Mouse (Mus musculus) urinary bladder, adult 18-20 months (tissue): Measurements from ENCODE around the gene Gprin1.
"Not testable (repeated sequence)": the region's sequence is repeated elsewhere in the genome, so short reads cannot be mapped to it uniquely, and the experiment has no call there.

ENCODE experiments used
- DNase-seq, 2 experiments: peaks; one replicate each; pipeline ENCODE4 v3.0.0; 2022; ENCODE audit warnings: low spot score in 2 of 2, mixed read lengths in 2 of 2

Gene Gprin1

DNA sequence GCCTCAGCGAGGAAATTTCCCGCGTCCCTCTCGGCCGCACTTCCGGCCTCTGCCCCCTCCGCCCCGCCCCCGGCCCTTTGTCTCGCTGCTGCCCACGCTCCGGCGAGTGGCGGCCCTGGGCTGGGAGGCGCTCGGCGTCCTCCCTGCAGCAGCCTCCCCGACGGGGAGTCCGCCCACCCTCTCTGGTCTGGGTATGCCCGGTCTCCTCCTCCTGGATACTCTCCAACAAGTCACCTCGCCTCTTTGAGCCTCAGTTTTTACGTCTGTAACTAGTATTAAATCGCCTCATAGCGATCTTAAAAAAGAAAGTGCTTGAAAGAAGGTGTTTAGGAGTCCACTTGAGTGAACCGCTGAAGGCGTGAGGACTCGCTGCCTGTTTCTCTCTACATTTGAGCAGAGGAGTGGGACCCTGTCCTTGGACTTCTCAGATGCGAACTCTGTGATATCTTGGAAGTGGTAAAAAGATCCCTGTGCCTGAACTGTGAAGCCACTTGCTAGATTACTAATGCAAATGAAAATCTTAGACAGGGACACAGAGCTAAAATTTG is at the start of gene Gprin1:
Gene Gprin1, minus strand, starts transcription at position 11 of the 548 bp plus-strand sequence.
- no peak for DNase-seq

DNA sequence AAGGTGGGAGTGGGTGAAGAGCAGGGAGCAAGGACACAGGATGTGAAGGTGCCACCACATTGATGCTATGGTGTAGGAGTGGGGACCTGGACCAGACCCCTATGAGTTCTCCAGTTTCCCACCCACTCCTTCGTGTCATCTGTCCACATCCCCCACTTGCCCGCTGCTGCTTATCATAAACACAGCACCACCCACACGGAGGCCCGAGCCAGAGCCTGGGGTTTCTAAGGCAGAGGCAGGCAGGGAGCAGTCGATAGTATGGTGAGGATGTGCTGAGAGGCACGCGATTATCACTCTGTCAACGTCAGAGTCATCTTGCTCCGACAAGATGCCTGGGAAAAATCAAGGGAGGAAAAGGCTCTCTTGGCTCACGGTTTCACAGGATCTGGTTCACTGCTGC is 49.1 kb upstream of the Gprin1 start:
- no peak for DNase-seq

DNA sequence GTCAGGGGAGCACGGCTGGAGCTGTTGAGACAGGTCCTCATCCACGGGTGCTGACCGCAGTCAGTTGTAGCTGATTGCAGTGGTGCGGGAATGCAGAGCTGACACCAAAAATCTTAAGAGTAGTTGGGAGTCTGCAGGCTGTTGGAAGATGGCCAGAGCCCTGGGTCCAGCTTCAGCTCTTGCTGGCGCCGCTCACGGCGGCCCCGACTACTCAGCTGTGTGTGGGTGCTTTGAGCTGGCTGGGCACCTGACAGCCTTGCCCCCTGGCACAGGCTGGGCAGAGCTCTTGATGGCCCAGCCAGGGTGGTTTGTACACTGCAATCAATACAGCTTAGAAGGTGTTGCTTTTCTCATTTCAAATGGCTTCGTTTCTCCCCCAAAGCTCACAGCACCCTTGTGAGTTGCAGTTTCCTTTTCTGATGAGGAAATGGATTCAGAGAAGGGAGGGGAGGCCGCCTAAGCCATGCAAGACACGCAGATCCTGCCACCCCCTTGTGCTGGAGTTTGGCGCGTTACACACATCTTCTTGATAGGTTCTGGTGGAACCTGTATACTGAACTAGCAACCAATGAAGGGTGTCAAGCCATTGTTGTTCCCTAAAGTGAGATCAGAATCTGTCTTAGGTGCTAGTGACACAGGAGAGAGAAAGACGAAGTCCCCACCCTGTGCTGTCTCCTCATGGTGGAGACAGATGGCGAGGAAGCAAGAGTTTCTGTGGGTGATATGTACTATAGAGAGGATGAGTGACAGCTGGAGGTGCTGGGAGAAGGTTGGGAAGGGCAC is 48.4 kb upstream of the Gprin1 start:
- DNase-seq, result no peak

DNA sequence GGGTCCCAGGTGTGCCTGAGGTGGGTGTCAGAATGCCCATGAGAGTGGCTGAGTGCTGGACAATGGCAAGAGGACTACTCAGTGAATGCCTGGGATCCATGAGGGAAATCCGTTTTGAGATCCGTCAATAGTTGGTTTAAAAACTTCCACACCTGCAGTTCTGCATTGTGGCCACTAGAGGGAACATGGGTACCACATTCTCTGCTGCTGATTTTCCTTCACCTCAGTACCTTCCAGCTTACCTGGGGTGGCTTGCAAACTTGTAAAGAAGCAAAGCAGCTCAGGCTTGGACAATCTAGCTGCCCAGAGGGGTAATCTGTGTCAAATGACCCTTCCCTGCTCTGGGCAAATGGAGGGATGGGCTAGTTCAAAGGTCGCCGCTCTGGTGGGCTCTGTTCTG is 47.7 kb upstream of the Gprin1 start:
- no peak for DNase-seq

DNA sequence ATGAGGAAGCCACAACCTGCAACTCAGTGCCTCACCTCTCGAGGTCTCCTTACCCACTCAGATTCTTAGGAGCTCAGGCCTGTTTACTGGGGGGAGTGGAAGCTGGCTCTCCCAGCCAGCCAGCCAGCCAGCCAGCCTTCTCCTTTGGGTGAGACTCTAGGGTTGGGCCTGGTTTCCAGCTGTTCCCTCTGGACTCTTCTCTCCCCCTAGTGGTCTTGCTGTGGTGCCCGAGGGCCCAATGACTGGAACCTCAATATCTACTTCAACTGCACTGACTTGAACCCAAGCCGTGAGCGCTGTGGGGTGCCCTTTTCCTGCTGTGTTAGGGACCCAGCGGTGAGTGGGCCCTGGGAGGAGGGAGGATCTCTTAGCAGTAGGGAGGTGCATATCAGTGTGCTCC is 45.2 kb upstream of the Gprin1 start:
- DNase-seq, result no peak

DNA sequence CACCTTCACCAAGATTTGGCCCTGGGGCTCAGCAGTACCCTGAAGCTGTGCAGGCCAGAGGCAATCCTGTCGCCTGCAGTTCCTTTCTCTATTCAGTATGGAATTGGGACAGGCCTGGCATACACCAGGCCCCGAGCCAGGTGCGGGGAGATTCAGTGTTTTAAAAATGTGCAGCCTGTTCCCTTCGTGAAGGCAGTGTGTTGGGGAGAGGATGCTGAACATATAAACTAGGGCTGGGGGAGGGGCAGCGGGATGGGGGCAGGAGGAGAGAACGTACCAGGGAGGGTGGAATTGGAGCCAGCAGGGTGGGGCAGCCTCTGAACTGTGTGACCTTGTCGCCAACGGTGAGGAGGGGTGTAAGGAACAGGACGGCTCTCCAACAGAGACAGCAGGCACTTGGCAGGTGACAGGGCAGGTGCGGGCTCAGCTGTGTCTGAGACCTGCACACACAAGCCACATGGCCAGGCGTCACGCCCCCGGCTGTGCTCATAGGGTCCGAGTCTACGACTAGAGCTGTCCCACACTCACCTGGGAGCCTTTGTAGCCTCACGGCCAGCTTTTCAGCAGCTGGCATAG is 44.4 kb upstream of the Gprin1 start:
- no peak for DNase-seq

DNA sequence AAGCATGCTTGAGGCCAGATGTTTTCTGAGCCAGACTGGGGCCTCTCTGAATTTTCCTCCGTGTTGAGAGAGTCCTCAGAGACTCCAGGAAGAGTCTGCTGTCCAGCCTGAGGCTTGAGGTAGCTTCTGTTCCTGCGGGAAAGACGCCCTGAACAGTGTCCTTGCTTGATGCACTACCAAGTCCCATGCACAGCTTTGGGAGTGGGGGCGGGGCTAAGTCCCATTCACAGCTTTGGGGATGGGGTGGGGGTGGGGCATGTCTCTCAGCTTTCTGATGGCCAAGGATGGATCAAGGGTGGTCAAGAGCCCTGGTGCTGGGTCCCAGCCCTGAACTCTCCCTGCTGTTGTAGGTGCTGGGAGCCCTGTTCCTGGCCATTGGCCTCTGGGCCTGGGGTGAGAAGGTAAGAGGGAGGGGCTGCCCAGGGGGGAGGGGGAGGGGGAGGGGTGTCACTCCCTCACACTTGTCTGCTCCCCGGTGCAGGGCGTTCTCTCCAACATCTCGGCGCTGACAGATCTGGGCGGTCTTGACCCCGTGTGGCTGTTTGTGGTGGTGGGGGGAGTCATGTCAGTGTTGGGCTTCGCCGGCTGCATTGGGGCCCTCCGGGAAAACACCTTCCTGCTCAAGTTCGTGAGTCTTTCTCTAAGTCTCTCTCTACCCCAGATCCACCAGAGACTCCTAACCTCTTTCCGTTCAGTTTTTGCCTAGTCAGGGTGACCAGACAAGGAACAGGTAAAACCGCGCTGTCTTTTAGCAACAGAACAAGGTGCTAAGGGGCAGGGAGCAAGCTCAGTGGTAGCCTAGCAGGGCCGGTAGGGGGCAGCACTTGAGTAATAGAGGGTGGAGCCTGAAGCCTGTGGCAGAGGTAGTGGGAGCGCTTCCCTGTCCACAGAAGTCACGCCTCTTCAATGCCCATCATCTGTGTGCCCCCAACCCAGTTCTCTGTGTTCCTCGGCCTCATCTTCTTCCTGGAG is 42.9 kb upstream of the Gprin1 start:
- no peak for DNase-seq

DNA sequence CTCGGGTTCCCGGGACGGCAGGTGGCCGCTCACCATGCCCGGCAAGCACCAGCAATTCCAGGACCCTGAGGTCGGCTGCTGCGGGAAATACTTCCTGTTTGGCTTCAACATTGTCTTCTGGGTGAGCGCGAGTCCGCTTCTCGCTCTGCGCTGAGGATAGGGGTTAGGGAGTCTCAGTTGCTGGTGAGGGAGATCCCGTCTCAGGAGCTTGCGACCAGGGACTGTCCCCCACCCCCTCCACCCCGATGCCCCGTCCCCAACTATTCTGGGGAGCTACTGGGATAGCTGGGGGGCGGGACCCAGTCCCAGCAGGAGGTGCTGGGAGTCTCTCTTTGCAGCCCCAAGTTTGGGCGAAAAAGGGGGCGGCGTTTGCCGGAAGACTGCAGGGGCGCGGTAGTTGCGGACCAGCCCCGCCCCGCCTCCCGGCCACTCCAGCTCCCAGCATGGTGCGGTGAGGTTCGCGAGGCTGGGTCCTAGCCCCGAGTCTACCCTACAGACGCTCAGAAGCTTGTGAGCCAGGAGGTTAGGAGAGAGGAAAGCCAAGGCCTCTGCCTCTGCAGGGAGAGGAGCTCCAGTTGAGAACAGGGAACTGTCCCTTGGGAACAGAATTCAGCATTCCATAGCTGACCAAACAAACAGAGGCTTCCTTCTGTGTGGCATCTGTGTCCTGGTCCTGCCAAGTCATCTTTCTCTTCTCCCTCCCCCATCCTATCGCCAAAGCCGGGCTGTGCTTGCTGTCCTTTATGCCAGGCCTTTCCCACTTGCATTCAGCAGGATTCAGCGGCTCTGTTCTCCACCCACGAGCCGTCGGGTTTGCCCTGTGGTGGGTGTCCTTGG is 40.1 kb upstream of the Gprin1 start:
- peak; percentile 37 to 39 for DNase-seq

DNA sequence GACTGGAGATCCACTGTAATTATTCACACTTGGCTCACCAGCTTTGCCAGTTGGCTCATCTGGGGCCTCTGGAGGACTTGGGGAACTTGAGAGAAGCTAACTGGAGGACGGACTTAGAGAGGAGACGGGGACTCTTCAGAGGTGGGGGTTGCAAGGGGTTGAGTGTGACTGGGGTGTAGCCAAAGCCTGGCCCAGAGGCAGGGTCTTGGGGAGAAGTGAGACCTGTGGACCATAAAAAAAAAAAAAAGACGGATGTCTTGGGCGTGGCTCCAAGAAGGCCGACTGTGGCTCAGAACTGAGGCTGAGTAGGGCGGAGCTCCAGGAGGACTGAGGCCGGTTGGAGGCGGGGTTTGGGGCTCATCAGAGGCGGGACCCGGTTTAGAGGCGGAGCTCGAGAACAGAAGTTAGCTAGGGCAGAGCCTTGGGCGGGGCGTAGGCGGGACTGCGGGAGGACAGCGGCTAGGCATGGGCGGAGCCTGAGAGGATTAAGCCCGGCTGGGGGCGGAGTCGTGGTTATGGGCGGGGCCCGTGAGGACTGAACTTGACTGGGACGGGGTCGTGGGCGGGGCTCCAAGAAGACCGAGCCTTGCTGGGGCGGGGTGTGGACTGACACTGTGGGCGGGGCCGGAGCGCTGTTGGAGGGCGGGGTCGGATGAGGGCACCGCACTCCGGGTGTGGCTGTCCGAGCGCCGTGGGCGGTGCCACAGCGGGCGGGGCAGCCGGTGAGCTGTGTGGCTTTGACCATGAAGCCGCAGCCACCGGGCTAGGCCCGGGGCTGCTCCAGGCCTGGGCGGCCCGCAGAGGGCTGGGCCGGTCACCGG is 39.3 kb upstream of the Gprin1 start, which contains the start of gene Tspan17:
Gene Tspan17, plus strand, starts transcription at position 638 of the 821 bp plus-strand sequence.
- DNase-seq, result peak; percentile 96

DNA sequence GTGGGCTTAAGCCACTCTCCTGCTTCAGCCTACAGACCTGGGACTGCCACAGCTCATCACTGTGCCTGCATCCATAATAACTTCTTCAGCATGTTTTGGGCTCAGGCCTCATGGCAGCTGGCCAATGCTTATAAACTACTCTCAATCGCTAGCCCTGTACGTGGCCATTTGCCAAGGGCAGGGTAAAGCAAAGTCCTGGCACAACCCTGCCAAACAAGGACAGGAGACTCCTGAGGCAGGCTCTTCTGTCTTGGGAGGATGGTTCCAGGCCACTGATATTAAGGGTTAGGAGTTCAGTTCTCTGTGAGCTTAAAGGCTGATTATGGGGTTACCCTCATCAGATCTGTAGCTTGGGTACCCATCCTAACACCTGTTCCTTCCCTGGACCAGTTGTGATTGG is 37.9 kb upstream of the Gprin1 start:
- not testable (repeated sequence) for DNase-seq

DNA sequence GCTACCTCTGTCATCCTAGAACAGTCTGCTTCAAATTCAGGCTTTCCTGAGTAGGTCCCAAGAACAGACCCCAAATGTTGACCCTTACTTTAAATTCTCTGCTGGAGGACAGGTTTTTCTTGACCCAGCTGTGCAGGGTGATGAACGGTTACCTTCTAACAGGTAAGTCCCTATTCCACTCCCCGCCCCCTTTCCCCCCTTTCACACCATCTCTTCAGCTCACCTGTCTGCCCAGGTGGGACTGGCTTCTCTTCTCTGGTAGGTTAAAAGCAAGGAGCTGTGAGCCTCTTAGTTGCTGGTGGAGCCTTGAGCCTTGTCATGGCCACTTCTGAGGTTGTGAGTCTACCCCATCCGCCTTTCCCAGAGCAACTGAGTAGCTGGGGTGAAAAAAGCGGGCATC is 34.0 kb upstream of the Gprin1 start, which contains the start of gene Eif4e1b:
Gene Eif4e1b, plus strand, starts transcription at position 301 of the 400 bp plus-strand sequence.
- DNase-seq, result no peak

DNA sequence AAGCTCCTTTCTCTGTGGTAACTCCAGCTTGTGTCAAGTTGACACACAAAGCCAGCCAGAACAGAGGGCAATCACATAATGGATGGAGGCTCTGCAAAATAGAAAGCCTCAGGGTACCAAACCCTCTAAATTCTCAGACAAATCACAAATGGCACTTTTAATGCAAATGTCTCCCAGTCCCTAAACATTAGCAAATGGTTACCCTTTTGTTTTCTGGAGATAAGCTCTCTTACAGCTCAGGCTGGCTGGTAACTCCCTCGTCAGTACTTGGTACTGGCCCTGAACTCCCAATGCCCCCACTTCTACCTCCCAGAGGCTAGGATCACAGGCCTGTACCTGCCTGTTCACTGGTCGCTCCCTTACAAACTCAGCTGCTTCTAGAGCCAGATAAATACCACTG is 33.6 kb upstream of the Gprin1 start:
- no peak for DNase-seq

DNA sequence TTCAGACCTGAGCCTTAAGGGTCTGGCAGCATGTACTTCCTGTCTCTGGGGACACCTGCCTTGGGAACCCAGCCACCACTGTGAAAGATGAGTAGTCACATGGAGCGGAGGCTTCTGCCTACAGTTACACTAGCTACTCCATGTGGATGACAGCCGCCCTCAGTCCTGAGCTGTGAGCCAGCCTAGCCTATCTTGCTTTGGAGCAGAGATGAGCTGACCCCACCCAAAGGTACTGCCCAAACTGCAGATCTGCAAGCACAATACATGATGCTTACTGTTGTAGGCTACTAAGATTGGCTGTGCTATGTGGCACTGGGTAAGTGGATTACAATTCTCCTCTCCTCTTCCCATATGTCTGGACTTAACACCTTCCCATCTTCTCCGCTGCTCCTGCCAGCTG is 31.4 kb upstream of the Gprin1 start:
- DNase-seq, result no peak

DNA sequence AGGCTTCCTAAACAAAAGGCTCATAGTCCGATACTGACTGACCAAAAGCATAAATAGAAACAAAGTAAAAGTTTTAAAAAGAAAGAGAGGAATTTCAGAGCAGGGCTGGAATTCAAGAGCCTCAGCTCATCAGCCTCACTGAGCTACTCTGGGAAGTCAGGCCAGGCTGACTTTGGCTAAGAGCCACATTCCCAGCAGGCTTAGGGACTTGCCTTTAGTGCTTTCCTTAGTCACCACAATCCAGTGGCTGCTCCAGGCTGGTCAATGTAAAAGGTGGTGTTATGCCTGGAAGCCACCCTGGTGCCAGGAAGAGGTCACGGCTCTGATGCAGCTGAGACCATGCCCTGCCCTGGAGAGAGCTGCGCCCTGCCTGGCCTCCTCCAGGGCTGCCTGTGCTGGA is 30.9 kb upstream of the Gprin1 start:
- no peak for DNase-seq

DNA sequence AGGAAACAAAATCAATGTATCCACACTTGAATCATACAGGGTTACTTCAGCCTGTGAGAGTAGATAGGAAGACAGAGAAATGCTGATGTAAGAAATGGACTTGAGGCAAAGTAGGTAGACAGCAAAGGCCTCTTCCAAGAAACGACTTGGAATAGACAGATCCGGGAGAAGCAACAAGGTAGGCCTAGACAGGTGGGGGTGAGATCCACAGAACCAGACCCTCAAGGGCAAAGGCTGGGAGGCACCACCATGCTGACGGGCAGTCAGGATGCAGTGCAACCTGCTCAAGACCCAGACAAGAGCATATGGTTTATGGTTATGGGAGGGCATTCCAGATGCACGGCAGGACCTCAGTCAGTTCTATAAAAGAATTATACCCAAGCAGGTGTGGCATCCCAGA is 17.3 kb upstream of the Gprin1 start:
- DNase-seq, result no peak

DNA sequence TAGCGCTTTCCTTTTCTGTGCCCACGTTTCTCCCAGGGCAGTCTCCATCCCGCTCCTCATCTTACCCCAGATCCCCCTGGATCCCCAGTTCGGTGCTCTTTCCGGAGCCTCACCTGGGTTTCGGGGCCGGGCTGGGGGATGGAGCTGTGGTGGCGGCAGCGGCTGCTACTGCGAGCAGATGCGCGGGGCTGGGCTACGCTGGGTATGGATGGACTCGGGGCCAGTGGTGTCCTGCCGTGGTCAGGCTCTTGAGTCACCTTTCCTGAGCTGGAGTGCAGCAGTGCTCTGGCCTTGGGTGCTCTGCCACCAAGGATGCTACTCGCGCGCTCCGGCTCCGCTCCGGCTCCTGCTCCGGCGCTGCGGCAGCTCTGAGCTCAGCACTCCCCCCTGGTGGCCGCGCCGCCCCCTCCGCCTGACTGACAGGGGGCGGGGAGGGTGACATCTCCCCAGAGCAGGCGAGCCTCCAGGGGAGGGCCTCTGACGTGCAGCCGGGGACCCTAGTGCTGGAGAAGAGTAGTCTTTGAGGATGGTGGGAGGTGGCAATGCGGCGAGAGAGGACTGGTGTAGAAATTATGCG is 16.6 kb upstream of the Gprin1 start, which contains the start of gene Sncb:
Gene Sncb, minus strand, starts transcription at position 404 of the 577 bp plus-strand sequence.
- DNase-seq, result no peak

DNA sequence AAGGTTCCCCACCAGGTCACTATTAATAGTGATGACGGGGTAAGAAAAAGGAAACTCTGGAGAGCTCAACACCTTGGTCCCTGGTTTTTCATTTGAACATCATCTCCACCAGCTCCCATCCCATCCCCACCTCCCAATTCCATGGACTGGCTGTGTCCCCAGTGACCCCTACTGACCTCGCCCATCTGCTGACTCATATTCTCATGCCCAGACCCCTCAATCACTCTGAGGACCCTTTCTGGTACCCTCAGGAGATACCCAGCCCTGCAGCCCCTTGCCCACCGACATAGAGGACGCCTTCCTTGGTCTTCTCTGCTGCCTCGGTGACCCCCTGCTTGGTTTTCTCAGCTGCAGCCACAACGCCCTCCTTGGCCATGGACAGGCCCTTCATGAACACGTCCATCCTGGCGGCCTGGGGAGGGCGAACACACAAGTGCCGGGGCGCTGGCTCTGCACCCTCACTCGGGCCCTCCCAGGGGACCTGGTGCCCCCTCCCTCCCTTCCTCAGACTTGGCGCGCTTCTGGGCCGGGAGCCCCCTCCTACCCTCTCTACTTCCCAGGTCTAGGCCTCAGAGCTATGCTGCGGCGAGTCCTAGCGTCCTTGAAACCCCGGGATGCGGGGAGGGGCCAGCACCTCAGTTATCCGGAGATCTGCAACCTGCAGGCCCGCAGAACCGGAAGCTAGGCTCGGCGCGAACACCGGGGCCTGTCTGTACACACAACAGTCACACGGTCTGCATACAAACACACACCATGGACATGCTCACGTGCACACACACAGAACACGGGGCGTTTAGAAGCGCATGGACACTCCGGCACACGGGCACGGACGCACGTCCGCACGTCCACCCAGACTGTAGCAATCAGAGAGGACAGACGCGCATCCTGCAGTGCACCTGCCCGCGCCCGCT is 15.9 kb upstream of the Gprin1 start:
- no peak for DNase-seq

DNA sequence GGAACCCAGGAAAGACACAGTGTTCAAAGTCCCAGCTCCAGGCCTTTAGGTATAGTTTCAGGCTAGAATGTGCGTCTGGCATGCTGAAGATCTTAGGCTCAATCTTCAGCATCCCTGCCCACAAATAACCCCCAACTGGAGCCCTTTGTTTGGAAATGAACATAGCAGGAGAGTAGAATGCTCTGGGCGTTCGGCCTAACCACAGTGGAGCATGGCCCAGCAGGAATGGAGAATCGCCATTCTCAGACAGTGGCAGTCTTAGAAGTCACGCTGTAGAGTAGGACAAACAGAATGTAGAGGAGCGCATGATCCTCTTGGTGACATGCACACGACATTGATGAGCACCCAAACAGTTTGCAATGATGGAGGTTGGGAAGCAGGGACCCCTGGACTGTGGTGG is 11.2 kb upstream of the Gprin1 start:
- no peak for DNase-seq
